Mouse (Mus musculus) megakaryocyte, adult 5-6 weeks (primary cell): Measurements from ENCODE around the gene Sec31a. TPM values are rescaled to one million over a fixed set of nuclear protein-coding genes. Genes with fewer than 3 reads are reported as not detected.
"Not testable (repeated sequence)": the region's sequence is repeated elsewhere in the genome, so short reads cannot be mapped to it uniquely, and the experiment has no call there.

Experiments
- ATAC-seq: 2 replicates; pipeline ENCODE4 v1.8.0; 2016; ENCODE audit warnings: mild to moderate bottlenecking, inconsistent platforms; ENCODE audit not compliant: poor library complexity, severe bottlenecking
- total RNA-seq, 2 experiments: library from RNA; stranded (forward) in 1 of 2; stranded (reverse) in 1 of 2; fragments of 153-499, 151-499 nt in 1 of 2; fragments of 221-1000, 200-1000 nt in 1 of 2; gene quantifications; 2 replicates each; pipeline versions ENCODE4 v1.2.3 to v1.2.4; 2015 to 2017

The Sec31a gene
- total RNA-seq (2015) (99.2 and 106 TPM in 2 replicates), total RNA-seq (2017) (101 and 106 TPM in 2 replicates)

DNA sequence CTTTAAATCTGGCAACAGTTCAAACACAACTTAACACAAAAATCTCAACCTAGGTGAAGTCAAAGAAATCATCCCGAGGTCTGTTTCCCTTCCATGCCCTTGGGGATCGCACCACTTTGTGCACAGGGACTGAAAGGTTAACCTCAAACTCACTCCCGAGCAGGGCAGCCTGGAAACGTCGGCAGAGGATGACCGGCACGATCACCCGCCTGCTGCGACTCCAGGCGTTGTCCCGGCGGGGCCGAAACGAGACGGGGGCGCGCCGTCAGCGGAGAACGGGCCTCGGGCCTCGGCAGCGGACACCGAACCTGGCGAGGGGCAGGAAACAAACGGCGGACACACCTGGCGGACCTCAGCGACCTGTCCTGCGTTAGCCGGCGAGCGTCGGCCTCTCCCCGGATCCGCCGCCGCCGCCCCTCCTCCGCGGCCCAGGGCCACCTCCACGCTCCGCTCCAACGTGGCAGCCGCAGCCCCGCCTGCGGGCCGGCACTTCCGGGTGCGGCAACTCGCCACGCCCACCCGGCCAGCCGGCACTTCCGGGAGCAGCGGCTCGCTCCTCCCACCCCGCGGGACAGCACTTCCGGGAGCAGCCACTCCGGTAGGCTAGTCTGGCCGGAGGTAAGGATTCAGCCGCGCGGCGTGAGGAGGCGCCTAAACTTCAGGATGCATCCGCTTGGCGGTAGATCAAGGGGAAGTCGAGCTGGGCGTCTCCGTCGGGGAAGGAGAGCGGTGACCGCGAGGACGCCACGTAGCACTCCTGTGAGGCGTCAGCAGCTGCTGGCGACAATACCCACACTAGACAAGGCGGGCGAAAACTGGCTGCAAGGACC is at the start of gene Sec31a:
Sec31a (minus strand) TSS at position 474 of the 830 bp plus-strand sequence.
- peak; percentile 96 for ATAC-seq

DNA sequence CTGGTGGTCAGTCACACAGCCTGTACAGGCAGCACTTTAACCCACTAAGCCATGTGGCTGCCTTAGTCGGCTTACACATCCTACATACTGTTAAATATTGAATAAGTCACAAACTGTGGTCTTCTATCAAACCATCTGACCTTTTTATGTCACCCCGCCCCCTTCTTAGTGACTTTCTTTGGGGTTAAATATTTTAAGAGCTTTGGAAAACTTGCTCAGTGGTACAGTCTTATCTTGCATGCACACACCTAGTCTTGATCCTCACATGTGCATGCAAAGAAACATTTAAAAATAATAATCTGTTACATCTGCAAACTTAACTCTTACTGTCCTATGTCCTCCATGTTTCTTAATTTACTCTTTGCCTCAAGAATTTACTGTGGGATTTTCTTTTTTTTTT is 46.3 kb upstream of the Sec31a start:
- no peak for ATAC-seq

DNA sequence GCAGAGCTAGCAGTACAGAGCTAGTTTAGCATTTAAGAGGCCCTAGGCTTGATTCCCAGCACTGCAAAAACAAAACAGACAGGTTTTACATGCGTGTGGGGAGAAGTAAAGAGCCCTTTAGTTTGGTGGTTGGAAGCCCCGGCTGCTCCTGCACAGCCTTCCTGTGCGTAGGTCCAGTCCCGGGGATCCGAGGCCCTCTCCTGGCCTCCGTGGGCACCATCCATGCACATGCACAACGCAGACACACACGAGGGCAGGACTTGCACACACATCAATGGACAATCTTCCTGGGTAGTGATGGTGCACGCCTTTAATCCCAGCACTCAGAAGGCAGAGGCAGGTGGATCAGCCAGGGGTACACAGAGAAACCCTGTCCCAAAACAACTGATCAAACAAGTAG is 45.5 kb upstream of the Sec31a start:
- no peak for ATAC-seq

DNA sequence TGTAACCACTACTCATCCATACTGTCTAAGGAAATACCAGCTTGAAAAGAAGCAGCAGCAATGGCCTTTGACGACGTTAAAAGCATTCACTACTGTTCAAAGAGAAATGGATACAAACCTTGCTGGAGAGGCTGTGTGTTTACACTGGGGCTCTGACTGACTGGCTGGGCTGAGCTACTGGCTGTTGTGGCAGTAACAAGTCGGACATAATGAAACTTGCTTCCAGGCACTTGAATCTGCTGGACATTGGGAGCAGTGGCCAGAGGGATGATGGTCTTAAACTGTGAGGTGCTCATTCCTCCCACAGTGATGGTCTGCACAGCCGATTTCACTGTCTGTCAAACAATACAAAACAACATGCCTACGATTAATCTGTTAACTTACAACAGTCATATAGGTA is 43.4 kb upstream of the Sec31a start:
- ATAC-seq, result no peak

DNA sequence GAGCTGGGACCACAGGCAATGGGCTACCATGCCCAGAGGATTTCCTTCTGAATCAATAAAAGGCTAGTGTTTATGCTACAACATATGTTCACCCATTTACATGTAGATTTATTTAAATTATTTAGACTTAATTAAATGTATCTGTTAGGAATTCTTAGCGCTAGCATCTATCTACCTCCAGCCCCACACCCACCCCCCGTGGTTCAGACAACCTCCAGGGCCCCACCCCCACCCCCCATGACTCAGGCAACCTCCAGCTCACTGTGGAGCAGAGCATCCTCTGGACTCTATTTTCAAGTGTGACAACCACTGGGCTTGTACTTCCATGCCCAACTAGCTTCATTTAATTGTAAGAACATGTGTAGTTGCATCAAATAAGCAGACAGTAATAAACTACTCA is 35.8 kb upstream of the Sec31a start:
- no peak for ATAC-seq

DNA sequence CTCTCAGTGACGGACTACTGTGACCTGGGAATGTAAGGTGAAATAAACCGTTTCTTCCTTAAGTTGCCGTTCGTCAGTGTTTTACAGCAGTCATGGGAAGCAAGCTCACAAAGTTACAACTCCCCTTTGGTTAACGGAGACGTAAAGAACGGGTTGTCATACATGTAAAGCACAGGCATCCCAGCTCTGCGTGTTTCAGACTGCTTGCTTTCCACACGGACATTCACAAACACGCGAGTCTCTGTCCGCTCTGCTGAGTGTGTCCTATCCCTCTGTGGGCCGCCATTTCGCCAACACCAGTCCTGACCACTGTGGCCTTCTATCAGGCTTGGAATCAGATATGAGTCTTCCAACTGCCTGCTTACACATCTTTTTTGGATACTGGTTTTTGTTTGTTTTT is 22.8 kb upstream of the Sec31a start:
- no peak for ATAC-seq

DNA sequence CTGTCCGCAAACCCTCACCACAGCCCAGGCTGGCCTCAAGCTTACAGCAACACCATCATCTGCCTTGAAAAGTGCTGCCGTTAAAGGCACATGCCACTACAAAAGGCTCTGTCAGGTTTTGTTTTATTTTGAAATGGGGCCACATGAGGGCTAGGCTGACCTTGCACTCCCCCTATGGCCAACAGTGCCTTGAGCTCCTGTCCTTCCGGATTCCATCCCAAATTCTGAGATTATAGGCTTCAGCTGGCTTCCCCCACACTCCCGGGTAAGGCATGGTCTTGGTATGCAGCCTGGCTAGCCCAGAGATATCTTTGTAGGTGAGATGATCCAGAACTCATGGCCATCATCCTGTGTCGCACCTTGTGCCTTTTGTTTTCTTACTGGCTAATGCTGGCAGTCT is 21.9 kb upstream of the Sec31a start:
- no peak for ATAC-seq

DNA sequence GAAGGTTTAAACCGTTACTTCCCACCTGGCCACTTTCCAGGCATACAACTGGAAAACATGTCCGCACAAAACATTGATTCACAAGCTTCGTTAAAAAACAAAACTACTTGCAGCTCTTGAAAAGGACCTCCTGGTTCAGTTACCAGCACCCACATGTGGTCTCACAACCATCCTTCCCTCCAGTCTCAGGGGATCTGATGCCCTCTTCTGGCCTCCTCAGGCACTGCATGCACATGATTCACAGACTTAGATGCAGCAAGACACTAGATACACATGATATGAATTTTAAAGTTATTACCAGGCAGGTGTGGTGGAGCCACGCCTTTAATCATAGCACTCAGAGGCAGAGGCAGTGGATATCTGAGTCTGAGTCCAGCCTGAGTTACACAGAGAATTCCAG is 21.1 kb upstream of the Sec31a start:
- no peak; the same call in 1 of the 2 replicates for ATAC-seq

DNA sequence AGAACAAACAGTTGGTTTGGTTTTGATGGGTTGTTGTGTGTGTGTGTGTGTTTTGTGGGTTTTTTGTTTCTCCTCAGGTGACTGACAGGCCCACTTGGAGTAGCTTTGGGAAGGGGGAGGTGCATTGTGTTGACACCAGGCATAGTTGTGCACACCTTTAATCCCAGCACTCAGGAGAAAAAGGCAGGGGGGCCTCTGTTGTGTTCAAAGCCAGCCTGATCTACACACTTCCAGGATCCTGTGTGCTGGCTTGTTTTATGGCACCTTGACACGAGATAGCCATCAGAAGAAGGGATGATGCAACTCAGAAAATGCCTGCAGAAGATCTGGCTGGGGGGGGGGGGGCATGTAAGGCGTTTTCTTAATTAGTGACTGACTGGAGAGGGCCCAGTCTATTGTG is 14.9 kb upstream of the Sec31a start:
- no peak for ATAC-seq

DNA sequence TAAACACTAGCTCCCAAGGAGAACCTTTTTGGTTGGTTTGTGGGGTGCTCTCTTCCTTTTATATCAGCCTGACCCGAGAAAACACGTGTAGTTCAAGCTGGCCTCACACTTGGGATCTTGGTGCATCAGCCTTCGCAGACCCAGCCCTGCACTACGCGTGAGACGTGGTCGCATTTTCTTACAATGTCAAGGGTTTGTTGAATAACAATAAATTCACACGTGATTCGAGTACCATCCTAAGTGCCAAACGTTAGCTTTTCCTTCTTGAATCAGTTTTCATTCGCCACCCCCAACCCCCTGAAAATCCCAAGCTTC is 14.0 kb upstream of the Sec31a start:
- ATAC-seq, result peak; percentile 8; the same call in 1 of the 2 replicates

DNA sequence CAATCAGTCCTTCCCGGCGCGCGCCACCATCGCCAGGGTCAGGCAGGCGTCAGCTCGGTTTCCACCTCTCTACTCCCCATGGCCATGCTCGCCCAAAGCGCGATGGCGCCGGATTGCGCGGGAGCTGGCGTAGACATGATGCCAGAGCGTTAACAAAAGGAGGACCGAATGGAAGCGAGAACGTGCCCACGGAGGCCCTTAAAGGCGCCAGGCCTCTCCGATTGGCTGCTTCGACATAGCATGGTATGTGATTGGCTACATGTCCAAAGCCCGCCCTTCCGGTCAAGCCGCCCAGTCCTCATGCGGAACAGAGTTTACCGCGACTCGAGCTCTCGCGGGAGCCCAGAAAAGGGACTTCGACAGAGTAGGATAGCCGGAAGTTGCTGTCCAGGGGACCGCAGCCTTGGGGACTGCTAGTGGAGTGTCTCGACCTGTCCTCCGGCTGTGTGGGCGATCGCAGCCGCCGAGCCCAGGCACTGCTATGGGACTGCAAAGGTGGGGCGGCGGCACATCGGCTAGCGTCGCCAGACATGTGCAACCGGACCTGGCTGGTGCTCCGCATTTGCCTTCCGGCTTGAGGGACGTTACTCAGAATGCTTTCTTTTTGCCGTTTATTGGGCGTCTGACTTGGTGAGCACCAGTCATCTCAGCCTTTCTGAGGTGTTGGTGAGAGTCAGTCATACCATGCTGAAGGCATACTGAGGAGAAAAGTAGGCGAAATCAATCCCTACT is 13.5 kb upstream of the Sec31a start:
- ATAC-seq, result peak; percentile 98

DNA sequence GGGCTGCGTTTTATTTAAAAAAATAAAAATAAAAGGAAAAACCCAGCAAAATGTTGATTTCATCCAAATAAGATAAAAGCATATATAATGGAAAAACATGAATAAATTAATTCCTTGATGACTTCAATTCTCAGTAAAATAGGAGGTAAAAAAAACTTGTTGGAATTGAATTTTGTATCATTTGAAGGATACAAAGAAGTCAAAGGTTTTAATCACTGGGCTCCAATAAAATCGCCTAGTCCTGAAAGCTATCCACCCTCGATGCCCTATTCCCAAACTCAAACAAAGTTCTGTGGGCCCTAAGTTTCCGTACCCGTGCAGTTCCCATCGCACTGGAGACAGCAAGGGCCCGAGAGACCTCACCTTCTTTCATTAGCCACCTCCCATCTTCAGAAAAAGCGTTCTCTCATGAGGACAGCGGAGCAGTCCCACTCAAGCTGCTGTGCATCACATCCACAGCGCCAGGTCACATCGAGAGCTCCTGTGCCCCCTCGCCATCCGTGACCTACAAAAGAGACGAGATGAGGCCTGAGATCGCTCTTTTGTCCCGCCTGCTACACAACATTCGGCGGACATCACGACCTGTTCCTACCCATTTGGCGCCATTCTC is 12.8 kb upstream of the Sec31a start:
- peak; percentile 29 for ATAC-seq

DNA sequence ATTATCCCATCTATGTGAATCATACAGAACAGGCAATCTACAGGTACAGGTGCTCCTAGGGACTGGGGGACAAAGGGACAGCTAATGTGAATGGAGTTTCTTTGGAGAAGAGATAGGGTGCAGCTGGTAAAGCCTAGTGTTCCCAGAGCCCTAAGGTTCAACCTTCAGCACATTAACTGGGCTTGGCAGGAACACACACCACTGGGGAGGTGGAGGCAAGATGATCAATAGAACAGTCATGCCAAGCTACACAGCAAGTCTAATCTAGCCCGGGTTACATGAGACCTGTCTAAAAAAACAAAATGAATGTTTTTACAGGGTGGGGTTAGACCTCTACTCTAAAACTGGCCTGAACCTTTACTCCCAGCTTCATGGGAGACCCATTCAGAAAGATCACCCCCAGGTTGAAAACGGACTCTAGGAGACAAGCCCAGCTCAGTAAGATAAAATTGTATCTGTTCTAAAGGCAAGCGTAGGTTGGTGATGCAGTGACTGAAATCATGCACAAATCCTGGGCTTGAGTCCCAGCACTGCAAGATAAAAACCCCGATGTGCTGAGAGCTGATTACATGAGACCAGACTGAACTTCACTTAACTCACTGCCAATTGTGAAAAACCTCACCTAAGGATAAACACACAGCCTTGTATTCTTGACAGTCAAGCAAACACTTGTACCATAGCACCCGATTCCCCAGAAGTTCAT is 12.1 kb upstream of the Sec31a start:
- ATAC-seq, result no peak

DNA sequence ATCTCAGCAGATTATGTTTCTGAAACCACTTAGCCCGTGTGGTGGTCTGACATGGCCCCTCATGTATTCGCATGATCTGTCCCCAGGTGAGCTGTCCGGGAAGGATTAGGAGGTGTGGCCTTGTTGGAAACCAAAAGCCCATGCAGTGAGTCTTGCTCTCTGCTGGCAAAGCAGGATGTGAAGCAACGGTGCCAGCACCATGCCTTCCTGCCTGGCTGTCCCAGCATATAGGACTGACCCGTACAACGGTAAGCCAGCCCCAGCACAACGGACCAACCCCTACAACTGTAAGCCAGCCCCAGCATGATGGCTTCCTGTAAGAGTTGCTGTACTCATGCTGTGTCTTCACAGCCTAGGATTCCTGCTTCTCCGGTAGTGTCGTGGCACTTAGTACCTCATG is 11.2 kb upstream of the Sec31a start:
- no peak for ATAC-seq

DNA sequence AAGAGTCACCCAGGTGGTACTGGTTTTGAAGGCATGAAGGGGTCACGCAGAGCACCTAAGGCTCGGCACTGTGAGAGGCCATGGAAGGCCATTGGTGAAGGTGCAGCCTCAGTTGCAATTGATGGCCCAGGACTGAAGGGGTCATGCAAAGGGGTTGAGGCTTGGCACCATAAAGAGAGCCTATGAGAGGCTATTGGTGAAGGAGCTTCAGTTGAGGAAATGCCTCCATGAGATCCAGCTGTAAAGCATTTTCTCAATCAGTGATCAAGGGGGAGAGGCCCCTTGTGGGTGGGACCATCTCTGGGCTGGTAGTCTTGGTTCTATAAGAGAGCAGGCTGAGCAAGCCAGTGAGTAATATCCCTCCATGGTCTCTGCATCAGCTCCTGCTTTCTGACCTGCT is 9.8 kb upstream of the Sec31a start:
- ATAC-seq, result not testable (repeated sequence)

DNA sequence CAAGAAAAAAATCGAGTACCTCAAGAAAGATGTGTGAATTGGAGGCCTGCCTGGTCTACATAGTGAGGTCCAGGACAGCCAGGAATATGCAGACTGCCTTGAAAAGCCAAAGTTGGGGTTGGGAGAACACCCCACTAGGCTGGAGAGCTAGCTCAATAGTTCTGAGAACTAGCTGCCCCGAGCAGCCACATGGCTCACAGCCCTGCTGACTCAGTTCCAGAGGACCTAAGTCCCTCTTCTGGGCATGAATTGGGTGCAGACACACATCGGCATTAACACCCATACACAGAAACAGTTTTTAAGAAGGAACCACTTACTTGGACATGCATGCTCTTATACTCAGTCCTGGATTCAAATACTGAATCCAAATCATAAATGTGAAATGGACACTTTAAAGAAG is 8.2 kb upstream of the Sec31a start:
- no peak for ATAC-seq

DNA sequence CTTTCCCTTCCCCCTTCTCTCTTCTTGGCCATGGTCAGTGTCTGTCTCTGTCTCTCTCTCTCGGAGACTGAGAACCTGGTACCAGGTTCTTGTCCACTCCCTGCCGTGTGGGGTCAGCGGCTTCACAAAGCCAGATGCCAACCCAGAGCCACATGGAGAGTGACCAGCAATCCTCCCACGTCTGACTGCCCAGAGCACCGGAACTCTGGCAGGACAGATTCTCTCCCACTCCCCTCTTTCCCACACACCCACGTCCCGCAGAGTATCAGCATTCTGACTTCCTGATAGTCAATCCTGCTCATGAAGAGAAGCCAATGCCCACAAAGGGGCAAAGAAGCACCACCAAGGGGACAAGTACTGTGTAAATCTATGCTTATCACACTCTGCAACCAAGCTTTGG is 7.6 kb upstream of the Sec31a start:
- no peak for ATAC-seq

DNA sequence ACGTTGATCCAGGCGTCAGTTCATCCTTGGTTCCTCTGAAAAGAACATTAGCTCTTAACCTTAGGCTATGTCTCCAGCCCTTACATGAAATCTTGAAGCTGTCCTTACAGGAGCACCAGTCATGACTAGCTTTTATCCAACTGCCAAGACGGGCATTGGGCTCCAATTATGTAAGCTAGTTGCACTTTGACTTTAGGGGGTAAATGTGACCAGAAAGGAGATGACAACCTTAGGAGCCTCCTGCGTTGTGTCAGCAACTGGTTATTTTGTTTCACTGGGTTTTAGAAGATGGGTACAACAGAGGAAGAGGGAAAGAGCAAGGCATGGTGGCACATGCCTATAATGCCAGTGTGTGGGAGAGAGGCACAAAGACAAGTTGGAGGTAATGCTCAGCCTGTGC is 2.8 kb upstream of the Sec31a start:
- no peak for ATAC-seq

DNA sequence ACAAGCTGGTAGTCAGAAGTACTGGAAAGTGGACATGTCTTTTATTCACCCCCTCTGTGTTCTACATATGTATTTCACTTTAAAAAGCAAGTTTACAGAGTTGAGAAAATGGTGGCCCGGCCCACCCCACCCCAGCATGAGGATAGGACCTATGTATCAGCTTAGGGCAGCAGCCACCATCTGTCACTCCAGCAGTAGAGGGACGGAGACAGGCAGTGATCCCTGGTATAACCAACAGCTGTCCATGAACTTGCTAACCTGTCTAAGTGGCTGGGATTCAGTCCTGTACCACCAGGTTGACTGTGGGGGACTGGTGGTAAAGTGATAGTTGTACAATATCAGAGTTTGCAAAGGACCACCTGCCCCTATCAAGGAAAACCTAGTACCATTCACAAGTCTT is 2.0 kb upstream of the Sec31a start:
- ATAC-seq, result no peak

DNA sequence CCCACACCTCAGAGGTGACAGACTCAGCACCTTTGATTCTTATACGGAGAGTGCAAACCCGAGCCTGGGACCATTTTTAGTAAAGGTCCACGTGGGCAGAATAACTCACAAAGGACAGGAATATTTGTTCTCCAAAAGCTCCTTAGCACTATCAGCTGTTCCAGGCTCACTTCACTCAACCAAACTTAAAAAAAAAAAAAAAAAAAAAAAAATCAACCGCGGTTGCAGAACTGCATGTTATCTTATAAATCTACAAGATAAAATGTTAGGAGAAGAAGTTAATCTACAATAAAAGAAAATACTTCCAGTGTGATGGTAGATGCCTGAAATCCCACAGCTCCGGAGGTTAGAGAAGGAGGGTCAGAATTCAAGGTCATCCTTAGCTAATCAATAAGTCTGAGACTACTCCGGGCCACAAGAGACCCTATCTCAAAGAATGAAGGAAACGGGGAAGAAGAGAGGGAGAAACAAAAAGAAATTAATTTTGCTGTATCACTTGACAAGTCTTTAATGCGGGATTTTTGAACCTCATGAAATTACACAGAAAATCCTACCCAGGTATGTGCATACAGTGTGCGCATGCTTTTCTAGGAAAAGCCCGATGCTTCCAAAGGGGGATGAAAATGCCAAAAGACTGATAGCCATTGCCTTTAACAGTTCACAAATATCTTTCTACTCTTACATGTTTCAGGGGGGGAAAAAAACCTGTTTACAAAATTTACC is 1.4 kb downstream of the Sec31a start:
- no peak for ATAC-seq

DNA sequence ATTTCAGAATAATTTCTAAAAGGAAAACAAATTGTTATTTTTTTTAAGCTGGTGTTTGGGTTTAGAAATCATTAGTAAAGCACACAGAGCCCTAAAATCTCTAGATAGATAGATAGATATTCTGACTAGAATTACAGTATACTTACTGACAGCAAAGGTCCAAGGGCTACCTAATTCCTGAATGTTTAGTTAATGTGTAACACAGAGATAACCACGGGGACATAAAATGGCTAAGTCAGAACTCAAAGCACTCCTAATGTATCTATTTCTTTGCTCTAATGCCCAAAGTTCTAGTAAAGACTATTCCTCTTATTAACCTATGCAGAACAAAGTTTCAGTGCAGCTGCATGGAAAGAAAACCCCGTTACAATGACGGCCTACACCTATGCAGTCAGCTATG is 3.1 kb downstream of the Sec31a start:
- ATAC-seq, result no peak
